Mouse (Mus musculus) CD4-positive, CD25-positive, alpha-beta regulatory T cell (primary cell): ENCODE measurements around the gene Pira2. TPM values are rescaled to one million over a fixed set of nuclear protein-coding genes. Genes with fewer than 3 reads are reported as not detected.

Experiments
- polyA plus RNA-seq: library from polyadenylated mRNA; unstranded; fragments of 100-300 nt; shearing (Covaris generic); gene quantifications from one replicate; pipeline ENCODE4 v1.2.1, GENCODE M21; 2017

Gene Pira2
- 0.24 TPM for polyA plus RNA-seq

GRCm38 (mm10) chr7:3844951-3845350 is at the start of gene Pira2:
Gene Pira2 (minus strand): TSS chr7:3845051.

GRCm38 (mm10) chr7:3825599-3825998 is 19.3 kb downstream of the Pira2 start, which contains the start of gene Gm15448:
Gene Gm15448 (minus strand): TSS chr7:3825687.

Other genes starting within 250 kb of the Pira2 start
- not detected for gene Oscar, start 228.9 kb downstream of the Pira2 start, polyA plus RNA-seq
- 479 TPM for gene Ndufa3, start 227.7 kb downstream of the Pira2 start, polyA plus RNA-seq
- gene Tfpt, start 215.1 kb downstream of the Pira2 start, polyA plus RNA-seq, result 40.4 TPM
- 100 TPM for gene Prpf31, start 215.1 kb downstream of the Pira2 start, polyA plus RNA-seq
- gene Cnot3, start 199.8 kb downstream of the Pira2 start, polyA plus RNA-seq, result 116 TPM
- gene Leng1, start 179.2 kb downstream of the Pira2 start, polyA plus RNA-seq, result 25.7 TPM
- gene Tmc4, start 167.5 kb downstream of the Pira2 start, polyA plus RNA-seq, result 5.7 TPM
- gene Tsen34, start 152.2 kb downstream of the Pira2 start, polyA plus RNA-seq, result 32.7 TPM
- gene Mboat7, start 151.5 kb downstream of the Pira2 start, polyA plus RNA-seq, result 82.8 TPM
- 1,743 TPM for gene Rps9, start 141.1 kb downstream of the Pira2 start, polyA plus RNA-seq
- gene Pirb, start 124.7 kb downstream of the Pira2 start, polyA plus RNA-seq, result 0.75 TPM
- not detected for gene Gm15448, start 19.4 kb downstream of the Pira2 start, polyA plus RNA-seq
- 0.13 TPM for gene Gm14548, start 53.1 kb upstream of the Pira2 start, polyA plus RNA-seq
- 0.18 TPM for gene Lilra6, start 70.5 kb upstream of the Pira2 start, polyA plus RNA-seq
- 3.4 TPM for gene Lair1, start 218.2 kb upstream of the Pira2 start, polyA plus RNA-seq